Mouse (Mus musculus) heart, adult 18-20 months (tissue): Measurements from ENCODE around the gene Rpl6. TPM values are rescaled to one million over a fixed set of nuclear protein-coding genes. Genes with fewer than 3 reads are reported as not detected.
"Not testable (repeated sequence)": the region's sequence is repeated elsewhere in the genome, so short reads cannot be mapped to it uniquely, and the experiment has no call there.

Source experiments
- DNase-seq, 2 experiments: peaks; one replicate each; pipeline ENCODE4 v3.0.0; 2021 to 2022; ENCODE audit warnings: mixed read lengths in 1 of 2
- total RNA-seq, 2 experiments: library from RNA; stranded (reverse); gene quantifications; 2 replicates each; pipeline ENCODE4 v1.2.3; 2021

Gene Rpl6
- total RNA-seq, 2 experiments from 2014 or later, result 479 to 585 TPM

DNA sequence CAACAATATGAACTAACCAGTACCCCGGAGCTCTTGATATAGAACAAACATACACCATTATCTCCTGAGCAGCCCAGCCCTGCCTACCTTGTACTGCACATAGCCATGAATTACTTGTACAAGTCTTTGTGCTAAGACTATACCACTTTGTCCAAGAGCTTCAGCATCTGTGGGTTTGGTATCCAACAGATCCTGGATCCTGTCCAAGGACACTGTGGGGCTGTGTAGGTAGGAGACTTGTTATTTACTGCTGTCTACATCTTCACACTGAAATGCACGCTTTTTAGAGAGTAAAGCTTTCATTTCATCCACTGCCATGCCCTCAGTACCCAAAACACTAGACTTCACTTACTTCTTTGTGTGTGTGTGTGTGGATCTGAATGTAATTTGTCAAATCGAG lies 20.6 kb downstream of the Rpl6 start:
- DNase-seq, result no peak

DNA sequence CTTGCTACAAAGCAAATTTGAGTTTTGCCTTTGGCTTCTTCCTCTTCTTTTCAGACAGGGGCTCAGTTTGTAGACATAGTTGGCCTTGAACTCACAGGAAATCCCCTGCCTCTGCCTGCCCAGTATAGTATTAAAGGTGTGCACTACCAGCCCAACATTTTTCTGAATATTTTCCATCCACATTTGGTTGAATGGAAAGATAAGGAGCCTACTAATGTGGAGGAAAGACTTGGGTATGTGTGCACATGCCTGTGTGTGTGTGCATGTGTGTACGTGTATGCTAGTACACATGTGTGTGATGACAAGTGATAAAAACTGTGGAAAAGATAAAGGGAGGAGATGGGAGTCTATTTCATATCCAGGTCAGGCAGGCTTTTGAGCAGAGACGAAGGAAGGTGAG lies 21.6 kb downstream of the Rpl6 start:
- no peak for DNase-seq

DNA sequence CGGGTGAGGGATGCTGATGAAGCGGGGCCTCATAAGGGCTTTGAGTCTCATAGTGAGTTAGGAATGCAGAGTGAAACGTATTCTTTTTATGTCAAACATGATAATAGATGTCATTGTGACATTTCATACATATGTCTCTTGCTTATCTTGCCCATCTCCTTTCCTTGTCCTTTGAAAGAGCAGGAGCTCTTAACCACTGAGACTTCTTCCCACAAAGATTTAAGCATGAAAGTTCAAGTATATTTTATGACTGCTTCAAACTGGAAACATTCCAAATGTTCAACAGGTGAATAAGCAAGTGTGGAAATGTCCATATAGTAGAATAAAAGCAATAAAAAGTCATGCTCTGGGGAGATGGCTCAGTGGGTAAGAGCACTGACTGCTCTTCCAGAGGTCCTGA lies 22.1 kb downstream of the Rpl6 start:
- no peak for DNase-seq

DNA sequence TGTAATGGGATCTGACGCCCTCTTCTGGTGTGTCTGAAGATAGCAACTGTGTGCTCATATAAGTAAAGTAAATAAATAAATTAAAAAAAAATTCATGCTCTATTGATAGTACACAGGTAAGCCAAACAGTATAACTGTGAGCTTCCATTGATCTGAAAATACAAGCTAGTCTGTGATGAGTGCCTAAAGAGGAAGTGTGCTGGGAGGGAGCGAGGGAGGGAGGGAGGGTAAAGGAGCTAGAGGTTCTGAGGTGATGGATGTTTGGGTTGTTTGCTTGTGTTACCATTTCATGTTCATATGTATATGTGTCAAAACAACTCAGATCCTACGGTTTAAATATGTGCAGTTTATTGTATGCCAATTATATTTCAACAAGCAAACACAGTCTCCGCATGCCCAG lies 22.6 kb downstream of the Rpl6 start:
- DNase-seq, result no peak

DNA sequence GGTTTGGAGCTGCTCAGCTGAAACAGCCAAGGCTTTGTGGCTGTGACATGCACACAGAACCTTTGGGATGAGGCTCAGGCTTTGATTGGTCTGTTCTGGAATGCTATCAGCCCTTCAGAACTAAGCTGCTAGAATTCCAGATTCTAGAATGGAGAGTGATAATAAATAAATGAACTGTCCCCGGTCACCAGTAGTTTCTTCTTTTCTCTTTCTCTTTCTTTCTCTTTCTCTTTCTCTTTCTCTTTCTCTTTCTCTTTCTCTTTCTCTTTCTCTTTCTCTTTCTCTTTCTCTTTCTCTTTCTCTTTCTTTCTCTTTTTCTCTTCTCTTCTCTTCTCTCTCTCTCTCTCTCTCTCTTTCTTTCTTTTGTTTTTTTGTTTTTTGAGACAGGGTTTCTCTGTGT lies 23.0 kb downstream of the Rpl6 start:
- not testable (repeated sequence) for DNase-seq

DNA sequence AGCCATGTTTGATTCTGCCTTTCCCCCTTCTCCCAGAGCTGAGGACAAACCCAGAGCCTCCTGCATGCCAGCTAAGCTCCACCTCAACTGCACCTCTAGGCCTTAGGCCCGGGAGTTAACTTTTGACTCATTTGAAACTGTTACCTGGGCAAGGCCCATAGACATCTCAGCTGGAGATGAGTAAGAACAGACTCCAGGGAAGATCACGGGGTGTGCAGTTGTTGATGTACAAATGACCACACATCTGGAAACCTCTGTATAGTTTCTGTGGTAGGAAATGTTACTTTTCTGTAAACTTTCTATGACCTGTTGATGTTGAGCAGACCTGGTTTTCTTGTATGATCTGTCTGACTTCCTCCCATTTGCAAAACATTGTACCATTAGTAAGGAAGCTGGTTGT lies 24.9 kb downstream of the Rpl6 start:
- DNase-seq, result no peak

DNA sequence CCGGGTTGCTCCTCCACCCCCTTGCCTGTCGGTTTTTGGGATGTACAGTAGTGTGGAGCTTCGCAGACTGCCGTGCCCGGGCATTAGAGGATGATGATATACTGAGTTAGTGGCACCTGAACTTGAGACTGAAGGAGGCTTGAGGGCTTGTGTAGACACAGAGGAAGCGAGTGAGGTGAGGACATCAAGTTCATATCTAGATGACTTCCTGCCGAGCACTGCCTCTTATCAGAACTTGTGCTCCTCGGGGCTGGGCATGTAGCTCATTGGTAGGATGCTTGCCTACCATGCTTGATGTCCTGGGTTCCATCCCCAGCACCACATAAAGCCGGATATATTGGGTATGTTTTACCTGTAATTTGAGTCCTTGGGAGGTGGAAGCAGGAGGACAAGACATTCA lies 26.5 kb downstream of the Rpl6 start:
- no peak for DNase-seq

DNA sequence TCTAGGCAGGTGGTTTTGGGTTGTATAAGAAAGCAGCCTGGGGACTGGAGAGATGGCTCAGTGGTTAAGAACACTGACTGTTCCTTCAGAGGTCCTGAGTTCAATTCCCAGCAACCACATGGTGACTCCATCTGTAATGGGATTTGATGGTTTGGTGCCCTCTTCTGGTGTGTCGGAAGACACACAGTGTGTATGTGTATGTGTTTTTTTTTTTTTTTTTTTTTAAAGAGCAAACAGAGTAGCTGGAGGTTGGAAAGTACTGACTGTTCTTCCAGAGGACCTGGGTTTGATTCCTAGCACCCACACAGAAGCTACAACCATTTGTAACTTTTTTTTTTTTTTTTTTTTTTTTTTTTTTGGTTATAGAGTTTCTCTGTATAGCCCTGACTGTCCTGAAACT lies 28.5 kb downstream of the Rpl6 start:
- DNase-seq, result no peak

DNA sequence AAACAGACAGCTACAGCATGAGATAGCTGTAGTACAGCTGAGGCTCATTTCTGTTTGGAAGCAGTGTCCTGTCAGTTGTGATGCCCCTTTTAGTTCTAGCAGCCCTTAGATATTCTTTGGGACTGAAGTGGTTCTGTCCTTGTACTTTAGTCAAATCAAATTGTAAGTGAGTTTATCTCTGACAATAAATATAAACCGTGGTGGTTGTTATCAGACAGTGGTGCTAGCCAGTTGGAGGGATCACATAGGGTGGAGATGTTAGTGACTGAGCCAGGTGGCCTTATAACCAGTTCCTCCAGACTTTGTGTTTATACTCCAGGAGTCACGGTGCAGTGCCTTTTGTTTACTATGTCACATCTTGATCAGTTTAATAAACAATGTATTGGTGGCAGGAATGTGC lies 29.4 kb downstream of the Rpl6 start:
- DNase-seq, result no peak

DNA sequence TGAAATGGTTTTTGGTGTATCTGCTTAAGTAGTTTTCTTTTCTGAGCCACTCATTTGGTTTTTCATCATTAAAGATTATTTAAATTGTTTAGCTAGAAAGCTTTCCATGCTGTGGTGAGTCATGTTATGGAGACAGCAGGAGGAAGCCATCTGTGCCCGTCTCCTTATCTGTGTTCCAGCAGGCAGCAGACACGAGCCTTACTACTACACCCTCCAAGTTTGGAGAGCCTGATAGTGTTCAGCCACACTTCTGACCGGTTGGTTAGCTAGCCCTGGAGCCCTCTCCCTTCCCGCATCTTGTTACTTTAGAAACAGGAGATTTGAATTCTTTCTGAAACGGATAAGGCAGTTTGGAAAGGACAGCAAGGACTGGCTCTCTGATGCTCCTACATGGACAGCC lies 31.9 kb downstream of the Rpl6 start:
- DNase-seq, result peak; percentile 26 to 39

DNA sequence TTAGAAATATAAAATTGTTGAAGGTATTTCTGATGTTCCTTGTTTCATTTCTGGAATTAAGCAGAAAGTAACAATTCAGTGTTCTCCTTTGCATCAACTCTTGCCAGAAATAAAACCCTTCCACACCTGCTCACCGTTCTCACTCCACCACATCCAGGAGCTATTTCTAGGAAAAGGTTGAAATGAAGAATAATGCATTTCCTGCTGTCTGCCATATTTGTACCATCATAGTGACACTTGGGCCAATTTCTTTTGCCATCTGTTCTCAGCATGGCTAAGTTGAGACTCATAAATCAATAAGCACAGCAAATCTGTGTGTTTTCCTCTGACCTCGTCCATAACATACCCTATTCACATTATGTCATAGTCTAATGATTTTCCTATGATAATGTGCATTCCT lies 33.9 kb downstream of the Rpl6 start:
- DNase-seq, result no peak

DNA sequence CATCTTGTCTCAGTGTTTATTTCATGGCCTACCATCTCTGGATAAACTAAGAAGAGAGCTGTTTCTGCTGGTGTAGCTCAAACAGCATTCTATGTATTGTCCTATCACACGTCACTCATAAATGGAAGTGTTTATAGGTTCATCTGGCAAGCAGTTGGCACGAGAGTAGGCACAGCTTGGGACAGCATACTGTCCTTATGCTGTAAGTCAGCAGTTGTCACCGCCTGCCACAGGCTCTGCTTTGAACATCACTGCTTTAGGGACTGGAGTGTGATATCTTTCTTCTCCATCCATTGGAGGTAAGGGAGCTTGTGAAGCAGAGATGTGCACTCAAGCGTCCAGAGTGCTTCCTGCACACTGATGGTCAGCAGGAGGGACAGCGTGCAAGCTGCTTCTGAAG lies 35.6 kb downstream of the Rpl6 start:
- DNase-seq, result no peak

DNA sequence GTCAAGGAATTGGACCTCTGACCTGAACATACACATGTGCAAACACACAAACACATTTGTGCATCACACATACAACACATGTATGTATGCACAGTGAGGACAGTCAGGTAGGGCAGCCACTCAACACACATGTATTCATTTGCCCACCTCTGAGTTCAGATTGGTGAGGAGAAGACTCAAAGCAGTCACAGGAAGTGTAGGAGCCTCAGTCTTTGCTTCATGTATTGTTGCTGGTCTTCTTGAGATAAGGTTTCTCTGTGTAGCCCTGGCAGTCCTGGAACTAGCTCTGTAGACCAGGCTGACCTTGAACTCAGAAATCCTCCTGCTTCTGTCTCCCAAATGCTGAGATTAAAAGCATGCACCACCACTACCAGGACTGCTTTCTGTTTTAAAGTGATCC lies 36.9 kb downstream of the Rpl6 start:
- no peak for DNase-seq

DNA sequence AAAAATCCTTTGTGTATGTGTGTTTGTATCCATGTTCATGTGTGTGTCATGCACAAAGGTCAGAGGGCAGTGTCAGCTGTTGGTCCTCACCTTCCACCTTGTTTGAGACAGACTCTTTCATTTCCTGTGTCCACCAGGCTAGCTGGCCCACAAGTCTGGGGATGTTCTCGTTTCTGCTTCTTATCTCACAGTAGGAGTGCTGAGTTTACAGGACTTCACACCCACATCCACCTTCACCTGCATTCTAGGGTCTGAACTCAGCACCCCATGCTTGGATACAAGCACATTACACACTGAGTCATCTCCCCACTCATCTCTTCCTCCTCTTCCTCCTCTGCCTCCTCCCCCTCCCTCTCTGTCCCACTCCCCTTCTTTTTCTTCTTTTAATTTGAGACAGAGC lies 38.0 kb downstream of the Rpl6 start:
- DNase-seq, result no peak

DNA sequence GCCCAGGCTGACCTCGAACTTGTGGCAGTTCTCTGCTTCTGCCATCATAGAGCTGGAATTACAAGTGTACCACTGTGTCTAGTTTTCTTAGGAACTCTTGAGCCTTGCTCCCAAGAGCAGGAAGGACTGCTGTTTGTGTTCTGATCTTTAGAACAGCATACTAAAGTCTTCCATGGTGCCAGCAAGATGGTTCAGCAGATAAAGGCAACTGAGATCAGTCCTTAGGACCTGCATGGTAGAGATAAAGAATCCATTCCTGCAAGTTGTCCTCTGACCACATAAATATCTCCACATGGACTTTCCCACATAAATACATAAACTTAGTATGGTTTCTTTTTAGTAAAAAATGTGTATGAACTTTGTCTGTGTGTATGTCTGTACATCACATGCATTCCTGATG lies 38.4 kb downstream of the Rpl6 start:
- DNase-seq, result no peak

DNA sequence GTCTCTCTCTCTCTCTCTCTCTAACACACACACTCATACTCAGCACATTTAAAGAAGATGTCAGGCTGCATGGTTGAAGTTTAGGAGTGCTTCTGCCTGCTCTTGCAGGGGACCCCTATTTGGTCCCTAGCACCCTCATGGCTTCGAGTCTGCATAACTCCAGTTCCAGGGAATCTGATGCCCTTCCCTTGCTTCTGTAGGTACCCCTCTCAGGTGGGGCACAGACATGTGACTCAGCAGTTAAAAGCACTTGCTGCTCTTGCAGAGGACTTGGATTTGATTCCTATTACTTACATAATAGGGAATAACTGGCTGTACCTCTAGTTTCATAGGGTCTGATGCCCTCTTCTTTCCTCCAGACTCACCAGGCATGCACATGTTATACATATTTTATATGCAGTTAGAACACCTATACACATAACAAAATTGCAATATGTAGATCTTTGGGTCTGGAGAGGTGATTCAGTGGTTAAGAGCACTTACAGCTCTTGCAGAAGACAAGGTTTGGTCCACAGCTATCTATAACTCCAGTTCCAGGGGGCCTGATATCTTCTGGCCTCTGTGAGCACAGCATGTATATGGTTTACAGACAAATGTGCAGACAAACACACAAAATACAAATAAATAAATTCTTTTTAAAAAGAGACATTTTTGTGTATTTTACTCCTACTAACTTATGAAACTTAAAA lies 39.5 kb downstream of the Rpl6 start:
- DNase-seq, result no peak

DNA sequence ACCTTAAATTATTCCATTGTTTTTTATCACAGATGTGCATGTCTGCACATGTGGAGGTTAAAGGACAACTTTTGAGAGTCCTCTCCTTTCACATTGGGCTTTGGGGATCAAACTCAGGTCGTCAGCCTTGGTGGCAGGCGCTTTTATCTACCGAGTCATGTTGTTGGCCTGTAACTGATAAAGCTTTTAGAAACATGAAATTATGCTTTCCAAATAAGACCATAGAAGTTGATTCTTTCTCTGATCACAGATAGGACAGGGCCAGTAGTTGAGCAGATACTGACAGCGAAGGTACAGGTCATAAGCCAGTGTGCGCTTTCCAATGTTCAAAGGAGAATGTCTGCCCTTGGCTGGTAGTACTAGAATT lies 40.1 kb downstream of the Rpl6 start:
- DNase-seq, result no peak

DNA sequence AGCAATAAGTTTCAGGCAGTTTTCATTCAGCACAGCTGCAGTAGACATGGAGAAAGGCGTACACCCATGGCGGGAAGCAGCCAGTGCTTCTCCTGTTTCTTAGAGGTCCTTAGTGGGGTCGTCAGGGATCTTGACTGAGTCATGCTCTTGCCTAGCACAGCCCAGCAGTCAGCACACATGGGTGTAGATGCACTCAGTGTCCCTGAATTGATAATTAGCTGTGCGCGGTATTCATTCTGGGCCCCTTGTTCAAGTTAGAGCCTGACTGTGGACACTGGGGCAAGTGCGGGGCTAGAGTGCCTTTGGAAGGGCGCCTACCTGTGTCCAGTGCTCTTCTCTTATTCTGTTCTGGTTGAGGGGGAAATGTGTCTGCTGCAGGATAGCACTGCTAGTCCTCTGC lies 40.9 kb downstream of the Rpl6 start:
- no peak for DNase-seq

DNA sequence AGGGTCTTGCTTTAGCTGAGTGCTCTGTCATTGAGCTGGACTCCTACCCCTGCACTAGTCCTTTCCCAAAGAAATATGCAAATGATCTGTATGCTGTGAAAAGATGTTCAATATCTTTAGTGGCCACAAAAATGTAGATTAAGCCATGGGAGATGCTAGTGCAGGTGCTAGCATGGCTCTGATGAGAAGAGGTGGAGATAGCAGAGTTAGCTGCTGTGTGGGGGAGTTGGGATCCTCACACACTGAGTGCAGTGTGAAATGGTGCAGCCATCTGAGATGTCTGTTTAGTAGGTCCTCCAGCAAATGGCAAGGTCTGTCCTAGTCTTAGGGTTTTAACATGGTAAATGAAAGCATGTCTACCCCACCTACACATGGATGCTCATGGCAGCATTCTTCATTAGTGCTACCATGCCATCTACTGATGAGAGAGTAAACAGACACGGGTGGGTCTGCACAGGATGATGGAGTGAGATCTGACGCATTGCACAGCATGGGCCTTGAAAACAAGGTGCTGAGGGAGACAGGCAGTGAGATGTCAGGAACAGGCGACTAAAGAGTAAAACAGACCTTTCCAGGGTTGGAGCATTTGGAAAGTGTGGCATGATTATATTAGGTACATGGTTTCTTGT lies 44.6 kb downstream of the Rpl6 start:
- no peak for DNase-seq

DNA sequence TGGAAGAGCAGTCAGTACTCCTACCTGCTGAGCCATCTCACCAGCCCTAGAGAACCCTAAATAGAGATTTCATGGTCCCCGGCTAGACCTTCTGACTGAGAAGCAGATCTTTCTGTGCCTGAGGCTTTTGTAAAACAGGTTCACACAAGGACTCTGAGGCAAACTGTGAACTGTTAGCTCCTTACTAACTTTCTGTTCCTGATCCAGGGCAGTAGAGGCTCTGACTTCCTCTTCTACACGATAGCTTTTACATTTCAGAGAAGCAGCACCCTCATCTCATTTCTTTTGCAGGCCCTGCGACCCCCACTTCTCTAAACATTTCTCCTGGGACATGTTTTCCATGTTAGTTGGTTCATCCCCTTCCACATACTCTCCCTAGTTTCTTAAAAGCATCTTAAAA lies 45.4 kb downstream of the Rpl6 start:
- DNase-seq, result no peak

DNA sequence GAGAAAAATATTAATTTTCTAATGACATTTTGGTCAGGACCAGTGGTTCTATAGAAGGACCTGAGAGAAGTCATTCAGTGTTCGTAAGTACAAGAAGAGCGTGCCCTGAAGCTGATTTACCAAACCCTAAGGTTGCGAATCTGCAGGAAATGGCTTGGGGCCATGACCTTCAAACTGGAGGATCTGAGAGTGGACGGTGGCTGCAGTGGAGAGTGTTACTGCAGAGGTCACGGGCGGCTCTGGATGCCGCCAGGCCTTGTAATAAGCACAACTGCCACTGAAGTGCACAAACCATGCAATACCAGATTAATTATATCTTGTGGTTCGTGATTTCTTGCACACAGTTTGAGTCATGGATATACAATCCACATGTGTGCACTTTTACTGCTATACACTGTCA lies 47.5 kb downstream of the Rpl6 start:
- DNase-seq, result peak; percentile 52 to 53

DNA sequence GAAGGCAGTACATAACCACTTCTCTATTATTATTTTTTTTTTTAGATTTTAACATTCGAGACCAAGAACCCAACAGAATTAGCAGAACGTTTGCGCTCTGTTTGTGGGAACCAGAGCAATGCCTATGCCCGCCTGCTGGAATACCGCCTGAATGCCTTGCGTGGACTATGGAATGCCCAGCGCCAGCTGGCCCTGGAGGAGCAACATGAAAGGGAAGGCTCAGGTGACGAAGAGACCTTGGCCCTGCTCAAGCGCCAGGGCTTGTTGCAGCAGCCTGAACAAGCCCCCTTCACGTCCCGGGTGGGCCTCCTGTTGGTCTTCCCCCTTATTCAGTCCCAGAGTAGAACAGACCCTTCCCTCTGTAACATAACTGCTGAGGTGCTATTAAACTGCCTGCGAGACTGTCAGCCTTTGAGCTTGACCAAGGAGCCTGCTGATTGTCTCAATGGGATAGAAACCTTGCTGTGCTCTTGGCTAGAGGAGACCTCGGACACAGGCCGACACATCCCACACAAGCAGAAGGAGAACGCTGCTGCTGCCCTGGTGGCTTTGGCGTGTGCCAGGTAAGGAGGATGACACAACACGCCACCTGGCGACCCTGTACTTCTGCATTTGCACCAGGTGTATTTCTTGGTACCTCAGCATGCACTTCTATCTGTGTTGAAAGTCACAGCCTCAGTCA lies 49.7 kb downstream of the Rpl6 start:
- DNase-seq, result no peak

DNA sequence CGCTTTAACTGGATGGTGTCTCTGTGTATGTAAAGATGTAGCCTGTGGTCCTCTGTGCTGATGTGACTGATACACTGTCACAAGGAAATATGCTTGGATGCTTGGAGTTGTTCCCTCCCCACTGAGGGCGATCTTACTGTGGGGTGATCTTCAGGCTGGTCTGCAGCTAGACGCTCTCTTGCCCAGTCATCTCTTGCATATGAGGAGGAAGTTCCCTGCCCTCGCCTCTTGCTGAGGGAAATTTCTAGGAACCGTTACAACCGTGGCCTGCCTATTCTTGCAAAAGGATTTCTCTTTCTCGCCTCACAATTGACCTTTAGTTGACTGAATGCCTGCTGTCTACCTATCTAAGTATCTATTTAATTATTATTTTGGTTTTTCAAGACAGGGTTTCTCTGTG lies 50.7 kb downstream of the Rpl6 start:
- DNase-seq, result no peak
